Mouse (Mus musculus): ENCODE measurements around the gene Prickle1.

- TF ChIP-seq CTCF (IDR thresholded peaks at IDR 0.05; ENCODE audit: low read depth, low read length) (no peak), POLR2A (IDR thresholded peaks at IDR 0.05; ENCODE audit: borderline replicate concordance, low read depth, low read length) (no peak)
Observed at GRCm38 (mm10) chr15:93587660-93588059, 8.0 kb downstream of the Prickle1 start.
